Mouse (Mus musculus) heart, embryonic 14.5 days (tissue): ENCODE measurements around the gene Lrrc4. TPM values are rescaled to one million over a fixed set of nuclear protein-coding genes. Genes with fewer than 3 reads are reported as not detected.

ENCODE experiments used
- ATAC-seq: fragments of 200-750 bp; cut with Nextera tagmentation; 2 replicates; pipeline ENCODE4 v1.8.0; 2017; ENCODE audit warnings: low read depth, moderate TSS enrichment; ENCODE audit not compliant: insufficient number of reproducible peaks, insufficient read depth, low FRiP score
- H3K27ac ChIP-seq, 2 experiments: fragments of 200-500 bp in 1 of 2; fragments of 300-500 bp in 1 of 2; sonication (generic) in 1 of 2; replicated peaks in 1 of 2; 2 replicates each; pipeline ENCODE4 v1.5.1; 2012 to 2014; ENCODE audit warnings: low read depth in 2 of 2, low read length in 2 of 2, control low read depth in 1 of 2, mild to moderate bottlenecking in 1 of 2, mixed read lengths in 1 of 2; ENCODE audit not compliant: control insufficient read depth in 1 of 2, insufficient read depth in 1 of 2
- H3K27me3 ChIP-seq: fragments of 300-500 bp; sonication (generic); 2 replicates; pipeline ENCODE4 v1.6.1; 2014; ENCODE audit warnings: mild to moderate bottlenecking, low read length, control low read depth; ENCODE audit not compliant: control insufficient read depth, insufficient read depth
- H3K36me3 ChIP-seq: fragments of 300-500 bp; sonication (generic); 2 replicates; pipeline ENCODE4 v1.6.1; 2014; ENCODE audit warnings: mild to moderate bottlenecking, control low read depth, low read length, mixed read lengths; ENCODE audit not compliant: control insufficient read depth, insufficient read depth
- H3K4me1 ChIP-seq, 2 experiments: fragments of 200-500 bp in 1 of 2; fragments of 300-500 bp in 1 of 2; sonication (generic) in 1 of 2; 2 replicates each; pipeline ENCODE4 v1.6.1; 2012 to 2014; ENCODE audit warnings: low read length in 2 of 2, control low read depth in 1 of 2, mixed read lengths in 1 of 2; ENCODE audit not compliant: control insufficient read depth in 2 of 2, insufficient read depth in 2 of 2
- H3K4me2 ChIP-seq: fragments of 300-500 bp; sonication (generic); 2 replicates; pipeline ENCODE4 v1.6.1; 2014; ENCODE audit warnings: mild to moderate bottlenecking, low read length
- H3K4me3 ChIP-seq, 2 experiments: fragments of 200-500 bp in 1 of 2; fragments of 300-500 bp in 1 of 2; sonication (generic) in 1 of 2; 2 replicates each; pipeline ENCODE4 v1.5.1; 2012 to 2014; ENCODE audit warnings: low read length in 2 of 2, mild to moderate bottlenecking in 2 of 2, control low read depth in 1 of 2, low read depth in 1 of 2, moderate library complexity in 1 of 2; ENCODE audit not compliant: control insufficient read depth in 1 of 2, insufficient read depth in 1 of 2
- H3K9ac ChIP-seq: fragments of 300-500 bp; sonication (generic); 2 replicates; pipeline ENCODE4 v1.6.1; 2014; ENCODE audit warnings: mild to moderate bottlenecking, low read length
- H3K9me3 ChIP-seq: fragments of 300-500 bp; sonication (generic); 2 replicates; pipeline ENCODE4 v1.6.1; 2016; ENCODE audit warnings: low read length, control low read depth; ENCODE audit not compliant: control insufficient read depth
- WGBS: fragments of 180-500 bp; shearing (Covaris S2); extraction: QIAGEN DNeasy Blood & Tissue Kit; methylation state at CpG from one replicate; pipeline ENCODE4 v1.1.7; 2014; 5-methylcytosine and 5-hydroxymethylcytosine counted together
- polyA plus RNA-seq: library from polyadenylated mRNA; unstranded; fragments of >200 nt; fragmentation: Nextera tagmentation; extraction: Ambion mirVana; gene quantifications from 2 replicates; pipeline ENCODE4 v1.2.1, GENCODE M21; 2014

Gene Lrrc4
- polyA plus RNA-seq, 1 experiment from 2014 or later: 0.45 TPM

GRCm38 (mm10) chr6:28621961-28622360 is 209.6 kb downstream of the Lrrc4 start:
- no peaks in the 10 kb centered on the region for H3K27me3 ChIP-seq
- no peak overlapping the region for H3K4me3 ChIP-seq
- WGBS: 71% methylated on average over 5 of the region's 5 CpGs
- no peak overlapping the region for H3K4me2 ChIP-seq
- peak overlapping the region; percentile 10 to 27 for H3K27ac ChIP-seq
- H3K4me1 ChIP-seq: peaks cover 21 to 52% of the 10 kb centered on the region in 2 experiments
- H3K9me3 ChIP-seq: no peaks in the 10 kb centered on the region
- peaks cover 11% of the 10 kb centered on the region for H3K36me3 ChIP-seq
- H3K9ac ChIP-seq: no peak overlapping the region
- no peak for ATAC-seq

- Histone ChIP-seq H3K4me2 (no peak overlapping the region), H3K9ac (no peak overlapping the region), H3K4me1 (peaks cover 21 to 52% of the 10 kb centered on the region in 2 experiments), H3K36me3 (peaks cover 6% of the 10 kb centered on the region), H3K27me3 (no peaks in the 10 kb centered on the region), H3K9me3 (no peaks in the 10 kb centered on the region), H3K4me3 (no peak overlapping the region), H3K27ac (no peak overlapping the region)
- WGBS: 56% methylated on average over 4 of the region's 4 CpGs
- no peak for ATAC-seq
Observed at GRCm38 (mm10) chr6:28621431-28621830, 210.1 kb downstream of the Lrrc4 start.

- H3K27ac ChIP-seq: peak overlapping the region; percentile 81 to 91
- H3K36me3 ChIP-seq: no peaks in the 10 kb centered on the region
- H3K9me3 ChIP-seq: no peaks in the 10 kb centered on the region
- H3K4me3 ChIP-seq: peak overlapping the region in 1 of 2 experiments; percentile 4; a peak in 1 of 4 replicates
- 5% methylated on average over 7 of the region's 7 CpGs for WGBS
- H3K4me1 ChIP-seq: peaks cover 21 to 50% of the 10 kb centered on the region in 2 experiments
- H3K4me2 ChIP-seq: peak overlapping the region; percentile 48
- H3K27me3 ChIP-seq: no peaks in the 10 kb centered on the region
- peak; percentile 33; the same call in 1 of the 2 replicates for ATAC-seq
- no peak overlapping the region for H3K9ac ChIP-seq
Observed at GRCm38 (mm10) chr6:28618751-28619153, 212.8 kb downstream of the Lrrc4 start.

GRCm38 (mm10) chr6:28618299-28618698 is 213.2 kb downstream of the Lrrc4 start:
- WGBS: 48% methylated on average over 3 of the region's 3 CpGs
- H3K9ac ChIP-seq: no peak overlapping the region
- no peaks in the 10 kb centered on the region for H3K27me3 ChIP-seq
- peaks cover 21 to 49% of the 10 kb centered on the region in 2 experiments for H3K4me1 ChIP-seq
- no peak overlapping the region for H3K4me3 ChIP-seq
- no peak for ATAC-seq
- no peaks in the 10 kb centered on the region for H3K36me3 ChIP-seq
- H3K9me3 ChIP-seq: no peaks in the 10 kb centered on the region
- H3K27ac ChIP-seq: peak overlapping the region; percentile 81 to 91
- H3K4me2 ChIP-seq: peak overlapping the region; percentile 48

GRCm38 (mm10) chr6:28615966-28616365 is 215.6 kb downstream of the Lrrc4 start:
- no peak overlapping the region for H3K4me2 ChIP-seq

GRCm38 (mm10) chr6:28615408-28615807 is 216.1 kb downstream of the Lrrc4 start:
- Histone ChIP-seq H3K9ac (no peak overlapping the region), H3K27ac (no peak overlapping the region), H3K36me3 (no peaks in the 10 kb centered on the region), H3K27me3 (no peaks in the 10 kb centered on the region), H3K4me1 (peaks cover 14 to 26% of the 10 kb centered on the region in 2 experiments), H3K4me3 (no peak overlapping the region), H3K9me3 (no peaks in the 10 kb centered on the region), H3K4me2 (no peak overlapping the region)
- no peak for ATAC-seq
- 83% methylated on average over 3 of the region's 3 CpGs for WGBS

More at GRCm38 (mm10) chr6:28615966-28616365, 215.6 kb downstream of the Lrrc4 start:
- Histone ChIP-seq H3K9ac (no peak overlapping the region), H3K36me3 (no peaks in the 10 kb centered on the region), H3K4me3 (no peak overlapping the region), H3K27me3 (no peaks in the 10 kb centered on the region), H3K27ac (no peak overlapping the region), H3K9me3 (no peaks in the 10 kb centered on the region), H3K4me1 (peaks cover 14 to 27% of the 10 kb centered on the region in 2 experiments)
- 67% methylated on average over 3 of the region's 3 CpGs for WGBS
- no peak for ATAC-seq

- Histone ChIP-seq H3K27me3 (no peaks in the 10 kb centered on the region), H3K36me3 (no peaks in the 10 kb centered on the region), H3K9ac (no peak overlapping the region), H3K4me2 (no peak overlapping the region), H3K4me1 (peaks cover 14 to 22% of the 10 kb centered on the region in 2 experiments), H3K27ac (no peak overlapping the region), H3K9me3 (no peaks in the 10 kb centered on the region), H3K4me3 (no peak overlapping the region)
- WGBS: 94% methylated on average over 4 of the region's 4 CpGs
- no peak for ATAC-seq
Observed at GRCm38 (mm10) chr6:28614856-28615255, 216.7 kb downstream of the Lrrc4 start.

- no peak overlapping the region for H3K4me2 ChIP-seq
- H3K36me3 ChIP-seq: no peaks in the 10 kb centered on the region
- H3K4me1 ChIP-seq: peaks cover 6 to 9% of the 10 kb centered on the region in 2 experiments
- no peaks in the 10 kb centered on the region for H3K9me3 ChIP-seq
- H3K27ac ChIP-seq: no peak overlapping the region
- 81% methylated on average over 4 of the region's 4 CpGs for WGBS
- no peaks in the 10 kb centered on the region for H3K27me3 ChIP-seq
- H3K4me3 ChIP-seq: no peak overlapping the region
- ATAC-seq: no peak
- H3K9ac ChIP-seq: no peak overlapping the region
Observed at GRCm38 (mm10) chr6:28613441-28613840, 218.1 kb downstream of the Lrrc4 start.
